Mouse (Mus musculus) ES-CJ7 (cell line): ENCODE measurements around the gene March1.
A peak's percentile ranks its signal among the peaks of the same experiment; 100 is the strongest.
"Not testable (repeated sequence)": the region's sequence is repeated elsewhere in the genome, so short reads cannot be mapped to it uniquely, and the experiment has no call there.

Source experiments
- DNase-seq: peaks from one replicate; pipeline ENCODE4 v3.0.0; 2011; ENCODE audit warnings: low read depth, low spot score

The March1 gene

GRCm38 (mm10) chr8:66317824-66318223 is 700.1 kb downstream of the March1 start:
- no peak for DNase-seq

GRCm38 (mm10) chr8:66323045-66323807 is 705.5 kb downstream of the March1 start:
- DNase-seq: peak; percentile 81

DNA sequence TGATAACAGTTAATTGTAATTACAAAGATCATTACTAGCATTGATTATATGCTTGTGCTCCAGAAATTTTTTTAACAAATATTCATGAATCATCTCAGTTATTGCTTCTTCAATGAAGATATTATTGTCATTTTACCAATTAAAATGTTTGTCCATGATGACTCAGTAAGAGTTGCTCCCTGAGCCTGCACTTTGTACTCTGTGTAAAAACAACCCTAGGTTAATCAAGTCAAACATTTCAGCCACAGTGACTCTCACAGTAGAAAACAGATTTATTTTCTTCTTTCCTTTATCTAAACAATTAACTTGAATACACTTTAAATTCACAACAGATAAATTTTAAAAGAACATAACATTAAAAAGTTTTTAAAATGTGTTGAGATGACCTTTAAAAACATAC is 708.7 kb downstream of the March1 start:
- DNase-seq: no peak

DNA sequence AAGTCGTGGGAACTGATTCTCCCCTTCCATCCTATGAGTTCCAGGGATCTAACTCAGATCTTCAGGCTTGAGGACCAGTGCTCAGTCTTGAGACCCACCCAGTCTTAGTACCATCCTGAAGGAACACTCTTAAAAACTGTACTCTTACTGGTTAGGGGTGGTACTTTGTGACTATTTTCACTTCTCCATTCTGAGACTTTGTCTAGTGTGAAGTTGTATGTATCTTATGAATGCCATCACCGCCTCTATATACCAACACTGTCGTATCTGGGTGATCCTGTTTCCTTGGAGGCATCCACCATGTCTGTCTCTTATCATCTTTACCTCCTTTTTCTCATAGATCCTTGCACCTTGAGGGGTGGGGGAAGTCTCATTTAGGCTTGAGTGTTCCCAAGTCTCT is 714.5 kb downstream of the March1 start:
- no peak for DNase-seq

DNA sequence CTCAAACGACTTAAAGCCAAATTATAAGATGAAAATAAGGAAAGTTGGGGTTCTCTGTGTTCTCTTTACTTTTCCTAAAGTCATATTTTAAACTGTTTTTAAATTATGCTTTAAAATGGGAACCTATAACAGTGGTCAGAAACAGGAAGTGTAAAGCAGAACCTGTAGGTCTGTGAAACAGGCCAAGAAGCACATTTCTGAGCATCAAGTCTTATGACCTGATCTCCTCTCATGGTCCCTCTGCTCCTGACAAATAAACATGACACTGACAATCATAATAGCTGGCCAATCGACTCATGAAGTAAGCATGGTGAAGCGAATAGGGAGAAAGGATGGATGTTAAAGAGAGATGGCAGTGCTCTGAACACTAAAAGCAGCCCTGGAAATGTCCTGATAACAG is 716.6 kb downstream of the March1 start:
- DNase-seq: no peak

DNA sequence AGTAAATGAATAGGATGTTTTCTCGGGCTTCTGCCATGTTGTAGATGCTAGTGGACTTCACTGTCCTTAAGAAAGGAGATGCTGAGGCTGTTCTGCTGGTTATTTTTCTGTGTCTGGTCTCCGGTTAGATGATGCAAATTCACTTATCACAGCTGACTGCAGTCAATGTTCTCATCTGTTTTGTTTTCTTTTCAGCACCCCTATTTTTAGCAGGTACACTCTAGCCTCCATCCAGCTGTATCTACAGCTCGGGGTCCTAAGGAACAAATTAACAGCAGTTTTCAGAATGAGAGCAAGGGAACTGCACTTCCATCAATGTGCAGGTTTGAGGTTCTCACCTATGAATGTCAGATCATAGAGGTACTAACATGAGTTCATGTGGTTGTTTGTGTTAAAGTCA is 721.9 kb downstream of the March1 start:
- DNase-seq: no peak

- no peak for DNase-seq
Observed at GRCm38 (mm10) chr8:66342928-66343327, 725.2 kb downstream of the March1 start.

DNA sequence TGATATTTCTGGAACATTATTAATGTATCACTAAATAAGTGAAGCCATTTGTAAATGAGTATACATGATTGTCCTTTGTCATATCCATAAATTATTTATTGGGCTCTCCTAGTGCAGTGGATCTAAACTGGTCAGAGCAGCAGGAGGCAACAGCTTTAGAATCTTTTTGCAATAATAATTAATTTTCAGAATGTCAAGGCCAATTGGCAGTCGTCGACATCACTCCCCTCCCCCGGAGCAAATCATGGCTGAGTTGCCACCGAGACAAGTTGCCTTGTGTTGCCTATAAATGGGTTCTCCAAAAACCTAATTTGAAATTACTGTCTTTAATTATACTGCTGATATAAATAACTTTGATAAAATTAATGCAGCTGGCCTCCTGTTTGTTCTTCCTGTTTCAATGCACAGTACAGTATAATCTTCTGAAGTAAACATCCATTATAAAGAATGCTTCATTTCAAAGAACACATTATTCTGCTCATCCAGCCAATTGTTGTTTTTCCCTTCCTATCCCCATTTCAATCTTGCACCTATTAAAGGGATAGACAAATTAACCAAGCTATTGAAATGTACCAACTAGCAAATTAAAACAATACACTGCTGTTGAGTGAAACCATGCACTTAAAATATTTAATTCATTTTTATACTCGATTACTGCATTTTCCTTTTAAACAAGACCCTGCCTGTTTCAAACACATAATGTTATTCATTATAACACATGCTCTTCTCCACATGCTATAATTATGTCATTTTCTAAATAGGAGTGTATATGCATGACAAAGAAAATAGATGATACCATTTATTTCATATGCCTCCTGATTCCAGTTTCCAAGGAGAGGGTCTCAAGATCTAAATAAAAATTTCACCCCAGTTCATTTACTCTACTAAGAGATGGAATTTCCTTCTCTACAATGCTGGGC is 745.4 kb downstream of the March1 start:
- DNase-seq: no peak

GRCm38 (mm10) chr8:66383694-66384373 is 766.1 kb downstream of the March1 start:
- DNase-seq: no peak

DNA sequence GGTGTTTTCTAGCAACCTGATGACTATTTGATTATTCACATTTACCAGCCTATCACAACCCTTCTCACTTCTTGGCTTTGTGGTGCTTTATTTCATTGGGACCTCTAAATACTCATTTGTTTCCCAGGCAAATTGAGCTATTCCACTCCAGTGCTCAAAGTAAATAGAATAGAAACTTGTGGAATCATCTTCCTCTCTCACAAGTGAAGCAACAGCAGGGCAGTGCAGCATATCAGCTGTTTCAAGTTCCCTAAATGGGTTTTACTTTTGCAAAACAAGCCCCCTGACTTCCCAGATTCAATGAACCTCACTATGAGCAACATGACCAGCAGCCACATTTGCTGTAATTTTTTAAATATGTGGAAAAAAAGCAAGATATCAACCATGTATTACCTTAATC is 768.3 kb downstream of the March1 start:
- DNase-seq: no peak

GRCm38 (mm10) chr8:66388693-66389092 is 771.0 kb downstream of the March1 start:
- DNase-seq: no peak

DNA sequence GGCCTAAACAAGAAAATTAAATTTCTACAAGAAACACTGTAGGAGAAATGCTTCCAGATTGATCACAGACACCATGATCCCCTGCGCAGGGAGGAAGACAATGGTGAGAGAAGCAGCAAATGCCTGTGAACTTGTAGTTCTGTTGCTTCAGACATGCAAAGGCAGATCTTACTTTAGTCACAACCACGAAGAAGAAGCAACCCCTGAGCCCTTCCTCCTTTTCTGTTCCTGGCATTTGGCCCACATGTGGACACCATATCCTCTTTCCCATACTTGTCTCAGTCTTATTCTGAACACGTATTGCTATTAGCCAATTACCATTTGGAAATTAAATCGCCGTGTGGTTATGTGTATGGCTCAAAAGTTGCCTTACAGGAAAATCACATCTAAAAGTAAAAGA is 773.9 kb downstream of the March1 start:
- no peak for DNase-seq

DNA sequence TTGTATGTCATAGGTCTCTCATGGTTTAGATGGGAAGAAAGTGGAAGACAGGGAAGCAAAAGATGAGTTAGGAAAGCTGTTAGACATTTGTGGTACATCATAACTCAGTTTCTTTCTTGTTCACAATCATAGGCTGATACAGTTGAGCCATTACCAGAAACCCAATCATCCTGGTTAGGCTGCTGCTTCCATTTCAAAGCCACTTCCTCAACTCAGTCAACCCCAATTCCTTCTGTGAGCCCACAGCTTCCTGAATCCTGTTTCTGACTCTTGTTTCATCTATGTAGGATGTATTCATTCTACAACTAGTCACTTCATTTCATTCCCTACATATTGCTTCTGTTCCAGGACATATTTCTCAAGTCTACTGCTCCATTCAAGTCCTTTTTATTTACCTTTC is 775.2 kb downstream of the March1 start:
- DNase-seq: no peak

DNA sequence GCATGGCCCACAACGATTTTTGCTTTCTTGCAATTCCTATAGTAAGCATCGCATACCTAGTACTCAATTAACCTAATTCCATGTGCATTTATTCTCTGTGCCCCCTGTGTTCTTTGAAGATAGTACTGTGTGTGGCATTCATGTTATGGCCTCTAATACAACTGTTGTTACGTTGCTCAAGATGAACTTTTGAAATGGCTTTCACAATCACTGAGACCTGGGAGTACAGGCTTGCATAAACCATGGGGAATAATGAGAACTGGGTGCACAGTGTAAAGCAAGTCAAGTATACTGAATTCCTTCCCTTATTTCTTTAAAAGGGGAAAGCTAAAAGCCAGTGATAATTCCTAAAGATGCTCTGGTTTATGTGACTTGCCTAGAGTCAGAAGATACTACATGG is 776.4 kb downstream of the March1 start:
- no peak for DNase-seq

GRCm38 (mm10) chr8:66397811-66398210 is 780.1 kb downstream of the March1 start:
- DNase-seq: no peak

GRCm38 (mm10) chr8:66400050-66400449 is 782.4 kb downstream of the March1 start:
- DNase-seq: no peak

DNA sequence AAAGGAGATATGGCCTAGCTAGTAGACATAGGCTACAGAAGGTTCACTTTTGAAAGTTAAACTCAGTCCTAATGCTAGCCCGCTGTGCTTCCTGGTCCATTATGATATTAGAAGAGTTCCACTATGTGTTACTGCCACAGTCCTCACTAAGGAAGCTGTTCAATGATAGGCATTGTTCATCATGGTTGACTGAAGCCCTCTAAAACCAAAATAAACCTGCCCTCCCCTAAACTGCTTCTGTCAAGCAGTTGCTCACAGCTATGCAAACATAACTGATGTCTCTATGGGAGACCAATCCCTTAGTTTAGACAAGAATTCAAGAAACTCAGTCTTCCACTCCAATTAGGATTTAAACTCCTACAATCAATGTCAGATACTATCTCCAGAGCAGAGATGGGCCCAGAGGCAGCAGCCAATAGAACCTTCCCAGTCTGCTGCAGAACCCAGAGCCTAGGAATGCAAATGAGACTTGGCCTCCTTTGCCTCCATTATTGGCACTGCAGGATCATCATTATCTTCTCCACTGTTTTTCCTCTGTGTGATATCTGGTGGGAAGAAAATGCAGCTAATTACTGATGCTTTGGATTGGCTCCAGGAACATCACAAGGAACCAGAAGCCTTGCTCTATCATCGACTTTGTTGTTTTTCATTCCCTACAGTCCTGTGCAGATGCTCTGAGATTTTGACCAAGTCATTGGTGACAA is 787.2 kb downstream of the March1 start:
- DNase-seq: no peak

DNA sequence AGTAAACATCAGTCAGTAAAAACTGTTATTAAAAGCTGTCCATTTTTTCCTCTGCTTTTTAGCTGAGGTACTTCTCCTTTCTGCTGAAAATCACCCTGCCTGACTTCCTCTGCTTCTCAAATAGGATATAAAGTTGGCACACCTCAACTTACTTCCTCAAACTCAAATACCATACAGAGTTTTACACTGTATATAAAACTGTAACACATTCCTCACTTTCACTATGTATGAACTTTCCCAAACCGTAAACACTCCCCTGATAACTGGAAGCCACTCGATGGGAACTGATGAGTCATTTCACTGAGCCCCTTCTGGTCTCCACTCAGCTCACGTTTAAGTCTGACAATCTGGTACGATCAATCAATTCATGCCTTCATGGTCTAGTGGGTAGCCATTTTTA is 788.1 kb downstream of the March1 start:
- not testable (repeated sequence) for DNase-seq

DNA sequence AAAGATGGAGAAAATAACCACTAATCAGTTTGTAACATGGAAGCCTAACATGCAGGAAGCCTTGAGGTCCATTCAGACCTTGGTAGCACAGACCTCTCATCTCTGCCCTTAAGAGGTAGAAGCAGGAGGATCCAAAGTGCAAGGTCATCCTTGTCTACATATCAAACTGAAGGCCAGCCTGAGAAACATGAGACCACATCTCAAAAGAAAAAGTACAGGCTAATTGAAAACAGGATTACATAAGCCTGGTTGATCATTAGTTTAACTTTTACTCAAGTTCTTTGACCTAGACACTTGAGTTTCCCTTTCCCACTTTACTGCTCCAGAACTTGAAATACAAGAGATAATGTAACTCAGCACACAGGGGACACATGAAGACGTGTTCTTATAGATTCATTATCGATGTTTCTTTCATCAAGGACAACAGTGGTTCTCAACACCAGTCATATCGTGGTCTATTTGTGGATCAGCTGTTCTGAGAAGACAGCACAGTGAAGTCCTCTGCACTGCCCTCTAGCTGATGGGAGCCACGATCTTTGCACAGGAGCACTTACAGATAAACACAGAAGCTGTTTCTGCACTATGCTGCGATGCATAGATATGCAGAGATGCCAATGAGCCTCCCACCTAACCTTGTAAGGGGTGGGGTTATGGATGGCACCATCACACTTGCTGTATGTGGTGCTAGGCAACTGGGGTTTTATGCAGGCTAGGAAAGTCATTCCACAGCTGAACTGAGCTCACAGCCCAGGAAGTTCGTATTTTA is 789.1 kb downstream of the March1 start:
- DNase-seq: no peak

DNA sequence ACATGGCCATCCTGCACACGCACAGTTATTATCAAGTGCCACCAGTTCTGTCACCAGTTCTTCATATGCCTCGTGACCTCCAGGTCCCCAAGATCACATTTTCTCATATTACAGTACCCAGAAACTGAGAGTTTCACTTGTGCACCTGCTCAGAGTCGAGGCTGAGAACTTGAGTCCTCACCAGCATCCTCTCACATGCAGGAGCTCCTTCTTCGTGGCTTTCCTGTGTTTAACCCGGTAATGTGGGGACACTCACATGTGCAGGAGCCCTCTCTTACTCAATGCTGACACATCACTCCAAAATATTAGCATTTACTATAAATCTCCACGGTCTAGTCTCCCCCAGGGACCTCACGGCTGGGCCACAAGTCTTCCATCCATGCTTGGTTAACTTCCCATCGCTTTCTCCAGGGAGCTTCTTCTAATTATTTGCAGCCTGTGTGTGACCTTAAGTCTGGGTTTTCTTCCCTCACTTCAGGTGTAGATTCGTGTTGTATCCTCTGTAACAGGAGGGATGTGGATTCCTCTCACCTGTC is 792.4 kb downstream of the March1 start:
- no peak for DNase-seq

GRCm38 (mm10) chr8:66413101-66413500 is 795.4 kb downstream of the March1 start:
- DNase-seq: no peak
